Mouse (Mus musculus): ENCODE measurements around the gene Slc34a3.
A peak's percentile ranks its signal among the peaks of the same experiment; 100 is the strongest.

Gene Slc34a3

DNA sequence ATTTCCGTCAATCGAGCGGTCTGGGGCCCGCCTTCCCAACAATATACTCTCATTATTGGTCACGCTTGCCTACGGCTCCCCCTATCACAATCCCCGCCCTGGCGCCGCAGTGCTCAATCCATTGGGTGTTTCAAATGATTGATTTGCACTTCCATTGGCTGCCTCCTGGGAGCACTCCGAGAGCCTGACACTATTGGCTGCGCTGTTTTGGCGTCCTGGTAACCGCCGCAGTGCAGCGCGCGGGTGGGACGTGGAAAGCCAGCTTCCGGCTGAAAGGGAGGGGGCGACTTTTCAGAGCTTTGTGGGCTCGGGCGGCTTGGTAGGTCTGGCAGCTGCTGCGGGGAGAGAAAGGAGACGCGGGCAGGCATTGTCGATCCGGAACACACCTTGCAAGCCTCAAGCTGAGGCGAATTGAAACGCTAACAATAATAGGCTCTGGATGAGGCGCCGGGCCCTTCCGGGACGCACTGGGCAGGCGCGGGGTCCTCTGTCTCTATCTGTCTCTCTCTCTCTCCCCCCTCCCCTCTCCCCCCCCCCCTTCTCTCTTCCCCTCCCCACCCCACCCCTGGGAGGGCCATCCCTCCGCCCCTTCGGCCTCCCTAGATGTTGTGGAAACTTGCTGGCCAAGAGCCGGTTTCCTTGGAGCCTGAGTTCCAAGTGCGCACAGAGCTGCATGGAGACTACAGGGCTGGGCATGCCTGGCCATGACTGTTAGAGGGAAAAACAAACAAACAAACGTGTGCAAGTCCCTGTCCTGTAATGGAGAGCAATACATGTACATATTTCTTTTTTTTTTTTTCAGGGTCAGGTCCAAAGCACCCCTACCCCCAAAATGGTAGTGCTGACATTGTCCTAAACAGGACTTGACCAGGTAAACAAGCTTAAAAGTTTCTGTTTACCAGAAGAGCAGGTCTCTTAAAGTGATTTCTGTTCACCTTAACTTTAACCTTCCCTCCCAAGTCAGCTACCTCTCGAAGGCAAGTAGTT is 9.1 kb downstream of the Slc34a3 start:
- DNase-seq: peak; percentile 100

DNA sequence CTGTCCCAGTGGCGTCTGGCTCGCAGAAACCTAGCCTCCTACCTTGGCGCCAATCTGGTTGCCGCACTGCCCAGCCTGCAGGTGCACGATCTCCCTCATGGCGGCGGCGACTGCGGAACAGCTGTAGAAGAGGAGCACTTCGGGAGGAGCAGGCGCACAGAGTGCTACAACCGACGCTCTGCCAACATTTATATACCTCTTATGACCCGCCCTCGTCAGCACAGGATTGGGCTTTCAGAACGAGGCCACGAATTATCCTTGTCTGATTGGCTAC is 9.7 kb downstream of the Slc34a3 start, which contains the start of gene Tubb4b:
Gene Tubb4b, minus strand, starts transcription at position 211 of the 274 bp plus-strand sequence.
- no peak for DNase-seq

DNA sequence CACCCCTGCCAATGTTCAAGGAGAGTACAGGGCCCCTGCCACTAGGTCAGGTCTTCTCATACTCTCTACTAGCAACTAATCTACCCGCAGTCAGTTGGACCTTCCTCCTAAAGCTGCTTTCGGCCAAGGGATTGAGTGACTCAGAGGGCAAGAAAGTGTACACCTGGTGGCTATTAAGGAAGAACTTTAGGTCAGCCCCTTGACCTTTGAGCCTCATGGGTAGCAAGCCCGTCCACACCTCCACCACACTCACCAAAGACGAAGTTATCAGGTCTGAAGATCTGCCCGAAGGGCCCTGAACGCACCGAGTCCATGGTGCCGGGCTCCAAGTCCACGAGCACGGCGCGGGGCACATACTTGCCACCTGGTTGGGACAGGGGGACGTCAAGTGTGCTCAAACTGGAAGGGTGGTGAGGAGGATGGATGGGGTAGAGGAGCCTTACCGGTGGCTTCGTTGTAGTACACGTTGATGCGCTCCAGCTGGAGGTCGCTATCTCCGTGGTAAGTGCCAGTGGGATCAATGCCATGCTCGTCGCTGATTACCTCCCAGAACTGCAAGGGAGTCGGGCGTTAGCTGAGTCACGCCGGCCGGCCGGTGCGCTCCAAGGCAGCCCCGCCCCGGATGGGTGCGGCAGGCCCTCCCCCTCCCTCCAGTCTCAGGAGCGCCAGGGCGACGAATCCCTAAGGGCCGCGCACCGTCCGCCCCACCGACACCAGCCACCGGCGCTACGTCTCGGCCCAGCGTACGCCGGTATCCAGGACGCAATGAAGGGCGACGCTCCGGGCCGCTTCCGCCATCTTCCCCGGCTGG is 10.3 kb downstream of the Slc34a3 start:
- DNase-seq: peak; percentile 79

DNA sequence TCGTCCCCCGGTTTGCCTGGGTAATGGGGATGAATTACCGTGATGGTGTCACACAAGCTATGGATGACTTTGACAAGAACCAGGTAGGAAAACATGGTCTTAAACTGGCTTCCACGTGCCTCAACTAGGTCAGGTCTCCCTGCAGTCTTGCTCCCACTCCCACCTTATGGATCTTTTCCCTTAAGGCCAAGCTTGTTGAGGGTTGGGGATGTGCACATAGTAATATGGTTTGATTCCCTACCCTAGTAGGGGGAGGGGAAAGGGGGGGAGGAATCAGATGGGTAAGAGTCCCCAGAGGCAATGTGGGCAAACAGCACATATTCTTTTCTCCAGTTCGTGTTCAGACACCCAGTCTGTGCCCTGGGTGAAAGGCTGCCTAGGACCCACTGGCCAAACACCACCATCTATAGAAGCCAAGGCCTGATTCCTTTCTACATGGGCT is 12.8 kb downstream of the Slc34a3 start:
- no peak for DNase-seq

DNA sequence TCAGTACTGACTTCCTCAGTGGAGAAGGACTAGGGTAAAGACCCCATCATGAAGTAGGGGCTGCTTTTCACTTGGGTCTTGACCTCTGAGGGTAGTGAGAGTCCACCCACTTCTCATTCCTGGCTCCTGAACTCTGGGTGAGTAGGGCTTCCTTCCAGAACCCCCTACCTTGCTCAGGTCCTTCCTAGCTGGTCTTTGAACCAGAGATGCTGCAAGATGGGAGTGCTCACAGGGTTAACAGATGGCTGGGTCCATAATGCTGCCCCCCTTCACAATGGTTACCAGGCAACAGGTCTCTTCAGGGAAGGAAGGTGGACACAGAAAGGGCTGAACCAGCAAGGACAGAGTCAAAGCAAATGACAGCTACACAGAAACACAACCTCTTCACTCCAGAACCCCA is 15.7 kb downstream of the Slc34a3 start, which contains the start of gene Fam166a:
Gene Fam166a, plus strand, starts transcription at position 301 of the 400 bp plus-strand sequence.
- no peak for DNase-seq

DNA sequence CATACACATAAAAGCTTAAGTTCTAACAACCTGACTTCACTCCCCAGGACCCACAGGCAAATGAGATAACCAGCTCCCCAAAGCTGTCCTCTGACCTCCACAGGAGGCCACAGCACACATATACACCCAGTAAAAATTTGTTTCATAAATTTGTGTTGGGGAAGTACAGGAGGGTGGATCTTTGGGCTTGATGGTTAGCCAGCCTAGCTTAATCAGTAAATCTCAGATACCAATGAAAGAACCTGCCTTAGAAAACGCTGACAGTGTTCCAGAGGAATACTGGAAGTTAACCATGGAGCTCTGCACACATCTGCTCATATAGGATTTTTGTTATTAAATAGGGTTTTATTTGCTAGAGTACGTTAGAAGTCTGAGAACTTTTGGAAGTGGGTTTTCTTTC is 16.5 kb downstream of the Slc34a3 start:
- DNase-seq: no peak

DNA sequence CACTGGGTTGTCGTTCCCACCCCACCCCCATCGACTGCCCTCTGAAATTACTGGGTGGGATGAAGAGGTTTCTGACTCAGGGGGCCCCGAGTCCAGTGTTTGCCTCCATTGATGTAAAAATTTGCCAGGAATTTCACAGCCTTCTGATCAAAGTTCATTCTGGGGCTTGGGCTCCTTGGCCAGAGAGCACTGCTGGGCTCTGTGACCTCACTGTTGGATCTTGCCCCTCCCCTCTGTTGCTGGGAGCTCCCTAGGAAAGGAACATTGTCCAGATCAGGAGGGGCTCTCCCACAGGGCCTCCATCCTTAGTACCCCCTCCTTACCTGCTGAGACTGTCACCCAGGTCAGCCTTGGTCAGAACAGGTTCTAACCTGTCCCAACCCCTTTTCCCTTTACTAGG is 19.7 kb downstream of the Slc34a3 start, which contains the start of gene Stpg3:
Gene Stpg3, minus strand, starts transcription at position 194 of the 400 bp plus-strand sequence.
- DNase-seq: no peak

DNA sequence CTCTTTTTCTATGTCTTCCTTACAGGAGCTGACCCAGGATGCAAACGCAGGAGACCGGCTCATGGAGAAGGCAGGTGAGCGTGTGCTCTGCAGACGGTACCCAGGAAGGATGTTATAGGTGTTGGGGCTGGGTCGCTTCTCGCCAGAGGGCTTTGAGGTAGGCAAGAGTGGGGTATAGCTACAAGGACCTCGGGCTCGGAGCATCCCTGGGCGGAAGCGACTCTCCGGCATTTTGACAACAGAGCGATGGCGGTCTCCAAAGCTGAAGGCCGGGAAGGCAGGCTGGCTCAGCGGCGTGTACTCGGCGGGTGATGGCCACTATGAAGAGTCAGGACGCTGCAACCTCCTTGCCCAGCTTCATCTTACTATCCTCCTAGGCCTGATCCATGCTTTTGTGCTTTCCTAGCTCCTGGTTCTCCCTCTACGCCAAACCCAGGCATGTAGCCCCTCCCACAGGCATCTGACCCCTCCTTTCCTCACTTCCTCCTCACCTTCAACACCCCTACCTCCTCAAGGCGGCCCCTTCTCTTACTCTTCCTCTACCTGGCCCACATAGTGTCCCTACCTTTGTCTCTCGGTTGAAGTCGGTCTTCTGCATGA is 20.8 kb downstream of the Slc34a3 start:
- DNase-seq: no peak

DNA sequence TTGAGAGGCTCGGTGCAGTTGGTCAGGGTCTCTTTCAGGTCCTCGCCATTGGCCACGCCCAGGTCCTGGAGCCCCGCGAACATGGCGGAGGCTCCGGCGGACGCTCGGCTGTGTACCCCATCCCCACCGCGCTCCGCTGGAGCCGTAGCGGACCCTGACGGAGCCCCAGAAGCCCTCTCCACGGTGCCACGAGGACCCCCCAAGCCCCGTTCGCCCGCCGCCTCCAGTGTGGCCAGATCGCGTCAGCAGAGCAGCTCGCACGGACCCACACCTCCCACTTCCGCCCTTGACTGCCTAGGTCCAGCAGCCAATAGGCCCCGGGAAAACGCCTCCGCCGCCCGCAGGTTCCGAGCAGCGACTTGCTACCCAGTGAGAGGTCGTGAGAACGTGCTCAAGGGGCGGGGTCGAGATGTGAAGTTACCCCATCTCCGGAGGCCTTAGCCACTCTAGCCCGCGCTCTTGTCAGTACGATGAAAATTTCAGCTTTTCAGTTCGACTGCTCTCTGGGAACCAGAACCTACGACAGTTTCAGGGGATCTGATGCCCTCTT is 23.0 kb downstream of the Slc34a3 start, which contains the start of gene Nelfb:
Gene Nelfb, minus strand, starts transcription at position 369 of the 550 bp plus-strand sequence.
- peak; percentile 87 for DNase-seq

DNA sequence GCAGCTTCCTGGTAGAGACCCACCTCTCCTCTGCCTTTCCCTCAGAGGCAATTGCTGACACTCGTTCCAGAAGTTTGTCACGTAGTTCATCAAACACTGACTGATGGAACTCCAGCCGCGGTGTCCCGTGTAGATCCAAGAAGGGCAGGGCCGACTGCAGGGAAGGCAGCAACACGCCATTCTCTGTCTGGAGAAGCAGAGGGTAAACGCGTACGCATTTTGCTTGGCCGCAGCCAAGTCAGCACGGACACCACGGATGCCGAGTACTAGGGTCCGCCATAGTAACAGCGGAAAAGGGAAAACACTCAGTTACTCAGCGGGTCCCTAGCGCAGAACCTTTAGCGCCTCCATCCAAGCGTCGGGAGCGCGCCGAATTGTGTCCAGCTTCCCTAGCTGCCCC is 23.5 kb downstream of the Slc34a3 start:
- no peak for DNase-seq

DNA sequence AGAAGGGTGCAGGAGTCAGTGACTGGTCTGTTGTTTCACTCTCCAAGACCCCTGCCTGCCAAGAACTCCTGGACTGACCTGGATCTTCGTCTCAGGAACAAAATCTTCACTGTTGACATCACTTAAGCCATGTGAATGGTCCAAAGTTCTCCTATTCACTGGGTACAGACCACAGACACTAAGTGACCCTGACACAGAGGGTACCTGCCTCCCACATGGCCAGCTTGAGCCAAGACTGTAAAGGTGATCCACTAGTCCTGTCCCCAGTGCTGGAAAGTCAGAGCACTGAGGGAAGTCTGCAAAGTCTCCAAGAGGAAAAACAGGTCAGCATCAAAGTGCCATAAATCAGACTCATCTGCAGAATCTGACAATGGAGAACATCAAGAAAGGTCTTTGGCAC is 26.6 kb downstream of the Slc34a3 start:
- no peak for DNase-seq

DNA sequence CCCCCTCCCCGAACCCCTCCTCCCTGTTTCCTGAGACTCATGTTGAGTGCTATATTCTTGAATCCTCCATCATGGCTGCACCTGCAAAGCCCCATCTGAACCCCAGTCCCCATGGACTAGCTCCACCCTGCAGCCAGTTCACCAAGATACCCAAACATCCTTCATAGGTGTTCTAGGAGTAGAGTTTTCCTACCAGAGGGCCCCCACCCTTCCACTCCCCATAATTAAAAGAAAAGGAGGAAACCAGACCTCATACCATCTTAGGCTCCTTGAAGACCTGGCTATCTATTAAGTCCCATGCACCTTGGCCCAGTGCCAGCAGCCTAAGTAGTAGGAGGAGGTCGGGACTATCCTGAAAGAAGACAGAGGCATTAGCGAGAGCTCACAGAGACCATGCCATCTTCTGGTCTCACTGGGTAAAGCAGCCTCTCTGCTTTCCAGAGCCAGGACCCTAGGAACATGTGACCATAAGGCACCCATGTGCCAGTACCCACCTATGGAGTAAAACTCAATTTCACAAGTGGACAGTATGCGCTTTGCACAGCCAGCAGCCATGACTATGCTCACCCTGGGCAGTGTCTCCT is 30.4 kb downstream of the Slc34a3 start:
- no peak for DNase-seq

DNA sequence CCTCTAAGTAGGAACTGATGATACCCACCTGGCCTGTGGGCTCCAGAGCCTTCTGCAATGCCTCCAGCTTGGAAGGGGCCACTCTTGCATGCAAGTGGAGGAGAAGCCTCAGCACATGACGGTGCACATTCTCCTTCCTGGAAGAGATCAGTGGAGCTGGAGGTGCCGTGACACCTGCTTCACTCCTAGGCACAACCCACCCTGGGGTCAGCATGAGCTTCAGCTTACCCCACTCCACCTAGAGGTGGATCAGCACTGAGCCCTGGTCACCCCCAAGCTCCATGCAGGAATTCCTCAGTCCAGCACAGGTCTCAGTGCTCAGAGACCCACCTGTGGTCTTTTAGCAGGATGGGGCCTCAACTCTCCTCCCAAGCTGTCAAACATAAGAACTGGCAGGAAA is 33.5 kb downstream of the Slc34a3 start:
- DNase-seq: no peak

DNA sequence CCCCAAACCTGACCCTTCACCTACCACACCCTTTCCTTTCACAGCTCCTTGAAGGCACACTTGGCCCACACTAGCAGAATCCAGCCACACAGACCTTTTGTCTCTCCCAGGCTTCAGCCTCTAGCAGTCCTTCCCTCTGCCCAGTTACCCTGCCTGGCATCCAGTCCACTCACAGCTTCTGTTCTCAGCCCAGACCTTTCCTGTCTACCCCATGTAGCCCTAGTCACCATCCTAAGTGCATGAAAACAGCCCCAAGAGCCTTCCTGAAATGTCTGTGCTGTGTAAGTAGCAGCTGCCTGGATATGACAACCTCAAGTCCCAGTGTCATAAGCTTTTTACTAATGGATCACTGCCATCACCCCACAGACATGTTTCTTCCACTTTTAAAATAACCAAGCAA is 36.2 kb downstream of the Slc34a3 start:
- DNase-seq: no peak

DNA sequence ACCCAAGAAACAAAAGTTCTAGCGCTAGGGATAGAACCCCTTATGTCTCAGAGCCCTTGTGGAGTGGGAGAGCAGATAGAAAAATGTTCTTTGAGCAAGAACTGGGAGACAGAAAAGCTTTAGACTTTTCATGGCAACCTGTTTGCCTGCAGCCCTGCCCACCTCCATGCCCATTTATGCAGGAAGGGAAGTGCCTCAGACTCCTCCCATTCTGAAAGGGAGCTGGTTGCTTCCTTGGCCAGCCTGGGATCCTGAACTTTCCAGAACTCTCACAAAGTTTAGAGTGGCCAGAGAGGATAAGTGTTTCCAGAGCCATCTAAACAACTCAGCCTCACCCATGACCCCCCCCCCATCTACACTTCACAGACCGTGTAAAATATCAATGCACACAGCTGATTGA is 37.0 kb downstream of the Slc34a3 start:
- DNase-seq: no peak

DNA sequence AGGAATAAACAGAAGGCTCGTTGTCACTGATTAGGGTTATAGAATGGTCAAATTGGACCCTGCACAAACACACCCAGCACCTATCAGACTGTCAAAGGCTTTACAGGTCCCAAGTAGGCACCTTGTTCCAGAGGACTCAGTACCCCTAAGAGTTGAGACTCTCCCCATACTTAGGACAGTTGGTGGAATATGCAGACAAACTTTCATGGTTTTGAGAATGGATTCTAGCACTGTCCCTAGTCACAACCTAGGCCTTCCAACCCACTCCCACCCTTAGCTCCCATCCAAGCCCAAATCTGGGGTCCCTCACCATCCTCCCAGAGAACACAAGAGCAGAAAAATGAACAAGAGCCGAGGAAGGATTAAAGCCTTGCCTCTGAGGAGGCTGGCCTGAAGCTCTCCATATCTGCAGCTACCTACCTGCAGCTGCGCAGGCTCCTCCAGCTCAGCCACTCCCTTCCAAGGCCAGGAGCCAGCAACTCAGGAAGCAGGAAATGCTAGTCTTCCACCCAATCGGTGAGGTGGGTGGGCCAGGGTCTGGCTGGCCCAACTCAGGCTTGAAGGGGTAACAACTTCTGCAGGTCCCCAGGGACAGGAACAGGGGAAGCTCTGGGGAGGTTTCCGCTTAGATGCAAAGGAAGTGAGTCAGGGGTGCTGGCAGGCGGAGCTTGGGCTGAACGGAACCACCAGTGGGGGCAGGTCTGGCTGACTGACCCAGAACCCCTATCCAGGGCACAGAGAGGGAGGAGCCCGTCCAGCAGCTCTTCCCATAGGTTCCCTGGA is 37.8 kb downstream of the Slc34a3 start, which contains the start of gene Tor4a:
Gene Tor4a, minus strand, starts transcription at position 715 of the 783 bp plus-strand sequence.
- no peak for DNase-seq

DNA sequence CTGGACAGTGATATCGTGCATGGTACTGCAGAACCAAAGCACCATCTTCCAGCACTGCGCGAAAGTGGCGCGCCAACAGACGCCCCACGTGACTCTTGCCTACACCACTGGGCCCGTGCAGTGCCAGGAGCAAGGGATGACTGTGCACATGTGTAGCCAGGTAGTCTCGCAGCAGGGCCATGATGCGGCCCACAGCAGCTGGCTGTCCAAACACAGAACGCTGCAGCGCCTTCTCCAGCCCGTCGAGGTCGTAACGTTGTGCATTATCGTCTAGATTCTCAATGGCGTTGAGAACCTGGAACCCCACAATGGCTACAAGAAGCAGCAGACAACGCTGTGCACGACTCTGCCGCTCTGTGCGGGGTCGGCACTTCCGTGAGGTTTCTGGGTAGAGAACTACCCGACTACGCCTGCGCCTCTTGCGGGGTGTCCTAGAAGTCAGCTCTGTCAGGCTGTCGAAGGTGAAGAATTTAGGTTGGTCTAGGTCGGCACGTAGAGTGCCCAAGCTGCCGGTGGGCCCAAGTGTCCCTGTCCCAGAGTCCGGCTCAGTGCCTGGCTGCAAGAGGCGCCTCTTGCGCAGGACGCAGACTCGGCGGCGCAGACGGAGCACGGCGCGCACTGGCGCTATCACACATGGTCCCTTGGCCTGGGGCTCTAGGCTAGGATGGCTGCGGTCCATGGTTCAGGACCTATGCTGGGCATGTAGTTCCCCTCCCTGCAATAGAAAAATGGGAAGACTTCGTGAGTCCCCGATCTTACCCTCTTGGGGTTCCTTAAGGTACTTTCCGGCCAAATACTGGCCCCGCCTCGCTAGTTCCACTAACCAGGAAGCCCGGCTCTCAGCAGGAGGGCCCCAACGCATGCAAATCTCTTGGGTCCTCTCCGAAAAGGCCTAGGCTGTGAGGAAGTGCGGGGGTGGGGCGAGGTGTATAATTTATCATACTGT is 38.7 kb downstream of the Slc34a3 start:
- DNase-seq: no peak

DNA sequence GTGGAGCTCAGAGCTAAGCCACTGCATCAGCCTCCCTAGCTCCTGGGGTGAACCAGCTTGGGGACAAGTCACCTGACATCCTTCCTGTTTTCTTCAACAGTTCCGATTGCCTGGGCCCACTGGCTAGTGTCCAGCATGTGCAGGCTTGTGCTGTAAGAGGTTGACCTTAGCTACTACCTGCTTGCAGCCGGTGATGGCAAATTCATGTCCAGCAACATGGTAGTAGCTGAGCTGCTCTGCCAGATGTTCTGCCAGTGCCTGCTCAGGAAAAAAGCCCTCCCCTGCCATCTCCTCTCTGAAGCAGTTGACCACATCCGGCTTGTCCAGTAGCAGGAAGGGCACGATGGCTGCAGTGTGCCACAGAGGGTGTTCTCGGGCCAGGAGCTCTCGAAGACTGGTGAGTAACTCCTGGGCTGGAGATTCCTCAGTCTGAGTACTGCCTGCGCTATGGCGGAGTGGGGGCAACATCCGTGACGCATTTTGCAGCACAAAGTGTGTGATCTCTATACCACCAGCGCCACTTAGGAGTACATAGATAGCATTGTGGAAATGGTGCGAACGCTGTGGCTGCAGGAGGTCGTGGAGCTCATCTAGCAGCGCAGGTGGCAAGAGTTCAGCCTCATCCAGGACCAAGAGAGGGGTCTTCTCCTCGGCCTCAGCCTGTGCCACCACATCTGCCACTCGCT is 39.5 kb downstream of the Slc34a3 start:
- no peak for DNase-seq

DNA sequence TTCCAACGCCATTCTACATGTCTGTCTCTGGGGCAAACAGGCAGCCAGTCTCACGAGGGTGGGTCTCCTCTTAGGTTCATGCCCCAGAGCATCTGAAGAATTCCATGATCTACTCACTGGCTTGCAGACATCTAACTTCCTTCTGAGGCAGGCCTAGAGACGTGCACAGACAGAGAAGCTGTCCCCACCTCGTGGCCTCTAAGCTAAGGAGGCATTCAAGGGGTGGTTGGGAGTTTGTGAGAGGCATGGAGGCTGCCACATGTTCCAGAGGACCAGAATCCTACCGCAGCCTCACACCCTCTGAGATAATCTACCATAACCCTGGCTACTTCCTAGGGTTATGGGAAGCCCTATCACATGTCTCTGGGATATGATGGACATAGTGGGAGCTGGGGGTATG is 40.2 kb downstream of the Slc34a3 start:
- no peak for DNase-seq

DNA sequence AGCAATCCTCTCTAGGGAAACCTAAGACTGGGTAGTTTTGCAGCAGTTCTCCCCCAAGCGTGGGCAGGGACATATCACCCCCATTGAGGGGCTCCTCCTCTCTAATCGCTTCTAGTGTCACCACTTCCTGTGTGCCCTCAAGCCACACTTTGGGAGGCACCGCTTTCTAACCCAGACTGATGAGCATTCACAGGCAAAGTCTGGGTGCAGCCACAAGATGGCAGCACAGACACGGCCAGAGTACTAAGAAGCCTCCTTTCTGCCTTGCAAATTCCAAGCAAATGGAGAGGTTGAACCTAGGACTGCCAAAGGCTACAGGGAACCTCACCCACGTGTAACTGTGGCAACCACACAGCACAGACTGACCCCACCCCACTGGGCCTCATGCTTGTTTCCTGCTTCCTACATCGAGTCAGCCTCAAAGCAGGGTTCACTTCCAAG is 40.8 kb downstream of the Slc34a3 start:
- peak; percentile 90 for DNase-seq
